Mouse (Mus musculus): ENCODE results near the gene Sec14l2. TPM values are rescaled to one million over a fixed set of nuclear protein-coding genes. Genes with fewer than 3 reads are reported as not detected.

The Sec14l2 gene
- polyA plus RNA-seq, 1 experiment from 2014 or later: 12.0 TPM

GRCm38 (mm10) chr11:4149886-4150285, 26.7 kb upstream of the Sec14l2 start:
- H3K4me2 ChIP-seq (ENCODE audit: low read depth, low read length): no peak overlapping the region
- 64% methylated on average over 6 of the region's 6 CpGs for WGBS (ENCODE audit: insufficient replicate concordance)

DNA sequence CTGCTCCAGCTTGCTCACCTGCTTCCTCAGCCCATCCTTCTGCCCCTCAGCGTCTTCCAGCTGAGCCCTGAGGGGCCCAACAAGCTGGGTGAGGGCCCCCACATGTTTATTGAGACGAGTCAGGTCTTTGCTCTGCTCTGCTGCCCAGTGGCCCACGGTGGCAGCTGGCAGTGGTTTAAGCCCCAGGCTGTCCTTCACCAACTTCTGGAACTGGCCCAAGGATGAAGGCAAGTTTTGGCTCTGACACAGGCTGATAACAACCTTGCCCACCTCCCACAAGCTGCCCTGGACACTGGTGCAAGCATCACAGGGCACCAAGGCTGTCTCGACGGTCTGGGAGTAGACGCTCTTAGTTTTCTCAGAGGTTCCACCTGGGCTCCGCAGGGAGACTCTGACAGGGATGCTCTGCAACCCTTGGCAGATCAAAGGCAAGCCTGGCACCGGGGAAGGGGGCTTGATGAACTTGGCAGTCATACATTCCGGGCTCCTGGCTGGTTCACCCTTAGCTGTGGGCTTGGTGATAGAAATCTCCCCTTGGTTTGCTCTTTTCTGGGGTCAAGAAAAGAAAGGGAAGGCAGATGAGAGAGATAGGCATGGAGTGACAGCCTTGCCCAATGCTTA, 25.4 kb upstream of the Sec14l2 start:
- Histone ChIP-seq H3K4me3 (ENCODE audit: low read depth, low read length) (no peak overlapping the region), H3K9me3 (replicated peaks; ENCODE audit: control insufficient read depth, low read length) (no peaks in the 10 kb centered on the region), H3K9ac (ENCODE audit: low read depth, low read length) (no peak overlapping the region), H3K4me1 (ENCODE audit: control insufficient read depth, low read depth, low read length) (no peaks in the 10 kb centered on the region), H3K27ac (ENCODE audit: low read length) (no peak overlapping the region), H3K36me3 (ENCODE audit: control insufficient read depth, insufficient read depth) (no peaks in the 10 kb centered on the region), H3K4me2 (ENCODE audit: low read depth, low read length) (no peak overlapping the region), H3K27me3 (ENCODE audit: control insufficient read depth, insufficient read depth, low read depth, low read length) (no peaks in the 10 kb centered on the region)
- WGBS (ENCODE audit: insufficient replicate concordance): 58% methylated on average over 9 of the region's 9 CpGs
- no peak for ATAC-seq (ENCODE audit: low read depth)

More at GRCm38 (mm10) chr11:4149886-4150285, 26.7 kb upstream of the Sec14l2 start:
- Histone ChIP-seq H3K36me3 (ENCODE audit: control insufficient read depth, insufficient read depth) (no peaks in the 10 kb centered on the region), H3K9ac (ENCODE audit: low read depth, low read length) (no peak overlapping the region), H3K27me3 (ENCODE audit: control insufficient read depth, insufficient read depth, low read depth, low read length) (no peaks in the 10 kb centered on the region), H3K4me1 (ENCODE audit: control insufficient read depth, low read depth, low read length) (no peaks in the 10 kb centered on the region), H3K4me3 (ENCODE audit: low read depth, low read length) (no peak overlapping the region), H3K27ac (ENCODE audit: low read length) (no peak overlapping the region), H3K9me3 (replicated peaks; ENCODE audit: control insufficient read depth, low read length) (no peaks in the 10 kb centered on the region)
- ATAC-seq (ENCODE audit: low read depth): no peak

DNA sequence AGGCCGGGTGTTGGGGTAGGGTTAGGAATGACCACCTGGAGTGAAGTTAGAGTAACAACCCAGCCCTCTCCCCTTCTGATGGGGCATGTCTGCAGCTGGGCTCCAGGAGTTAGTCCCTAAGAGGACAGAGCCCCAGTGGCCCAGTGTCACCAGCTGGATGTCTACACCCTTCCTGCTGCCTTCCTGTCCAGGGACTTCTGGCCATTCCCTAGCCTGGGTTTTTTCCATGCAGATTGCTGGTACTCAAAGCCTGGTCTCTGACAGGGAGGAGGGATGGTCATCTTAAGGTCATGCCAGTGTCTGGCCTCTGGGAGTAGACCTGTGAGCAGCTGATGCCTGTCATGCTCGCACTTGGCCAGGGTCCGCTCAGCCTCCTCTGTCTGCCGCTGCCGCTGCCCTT, 24.9 kb upstream of the Sec14l2 start:
- Histone ChIP-seq H3K4me2 (ENCODE audit: low read depth, low read length) (no peak overlapping the region), H3K4me3 (ENCODE audit: low read depth, low read length) (no peak overlapping the region), H3K9ac (ENCODE audit: low read depth, low read length) (no peak overlapping the region), H3K9me3 (replicated peaks; ENCODE audit: control insufficient read depth, low read length) (no peaks in the 10 kb centered on the region), H3K4me1 (ENCODE audit: control insufficient read depth, low read depth, low read length) (no peaks in the 10 kb centered on the region), H3K36me3 (ENCODE audit: control insufficient read depth, insufficient read depth) (no peaks in the 10 kb centered on the region), H3K27me3 (ENCODE audit: control insufficient read depth, insufficient read depth, low read depth, low read length) (no peaks in the 10 kb centered on the region), H3K27ac (ENCODE audit: low read length) (no peak overlapping the region)
- 81% methylated on average over 5 of the region's 5 CpGs for WGBS (ENCODE audit: insufficient replicate concordance)
- no peak for ATAC-seq (ENCODE audit: low read depth)

GRCm38 (mm10) chr11:4147098-4147497, 23.9 kb upstream of the Sec14l2 start:
- H3K9ac ChIP-seq (ENCODE audit: low read depth, low read length): no peak overlapping the region
- no peaks in the 10 kb centered on the region for H3K36me3 ChIP-seq (ENCODE audit: control insufficient read depth, insufficient read depth)
- H3K4me2 ChIP-seq (ENCODE audit: low read depth, low read length): no peak overlapping the region
- no peaks in the 10 kb centered on the region for H3K9me3 ChIP-seq (replicated peaks; ENCODE audit: control insufficient read depth, low read length)
- ATAC-seq (ENCODE audit: low read depth): no peak
- H3K27ac ChIP-seq (ENCODE audit: low read length): no peak overlapping the region
- 71% methylated on average over 10 of the region's 10 CpGs for WGBS (ENCODE audit: insufficient replicate concordance)
- no peaks in the 10 kb centered on the region for H3K27me3 ChIP-seq (ENCODE audit: control insufficient read depth, insufficient read depth, low read depth, low read length)
- H3K4me1 ChIP-seq (ENCODE audit: control insufficient read depth, low read depth, low read length): no peaks in the 10 kb centered on the region
- H3K4me3 ChIP-seq (ENCODE audit: low read depth, low read length): no peak overlapping the region

GRCm38 (mm10) chr11:4146381-4146780, 23.2 kb upstream of the Sec14l2 start:
- no peak for ATAC-seq (ENCODE audit: low read depth)
- WGBS (ENCODE audit: insufficient replicate concordance): 65% methylated on average over 6 of the region's 6 CpGs
- H3K4me1 ChIP-seq (ENCODE audit: control insufficient read depth, low read depth, low read length): no peaks in the 10 kb centered on the region
- no peak overlapping the region for H3K27ac ChIP-seq (ENCODE audit: low read length)
- H3K9me3 ChIP-seq (replicated peaks; ENCODE audit: control insufficient read depth, low read length): no peaks in the 10 kb centered on the region
- no peaks in the 10 kb centered on the region for H3K36me3 ChIP-seq (ENCODE audit: control insufficient read depth, insufficient read depth)
- H3K27me3 ChIP-seq (ENCODE audit: control insufficient read depth, insufficient read depth, low read depth, low read length): no peaks in the 10 kb centered on the region
- H3K9ac ChIP-seq (ENCODE audit: low read depth, low read length): no peak overlapping the region
- no peak overlapping the region for H3K4me2 ChIP-seq (ENCODE audit: low read depth, low read length)
- no peak overlapping the region for H3K4me3 ChIP-seq (ENCODE audit: low read depth, low read length)

DNA sequence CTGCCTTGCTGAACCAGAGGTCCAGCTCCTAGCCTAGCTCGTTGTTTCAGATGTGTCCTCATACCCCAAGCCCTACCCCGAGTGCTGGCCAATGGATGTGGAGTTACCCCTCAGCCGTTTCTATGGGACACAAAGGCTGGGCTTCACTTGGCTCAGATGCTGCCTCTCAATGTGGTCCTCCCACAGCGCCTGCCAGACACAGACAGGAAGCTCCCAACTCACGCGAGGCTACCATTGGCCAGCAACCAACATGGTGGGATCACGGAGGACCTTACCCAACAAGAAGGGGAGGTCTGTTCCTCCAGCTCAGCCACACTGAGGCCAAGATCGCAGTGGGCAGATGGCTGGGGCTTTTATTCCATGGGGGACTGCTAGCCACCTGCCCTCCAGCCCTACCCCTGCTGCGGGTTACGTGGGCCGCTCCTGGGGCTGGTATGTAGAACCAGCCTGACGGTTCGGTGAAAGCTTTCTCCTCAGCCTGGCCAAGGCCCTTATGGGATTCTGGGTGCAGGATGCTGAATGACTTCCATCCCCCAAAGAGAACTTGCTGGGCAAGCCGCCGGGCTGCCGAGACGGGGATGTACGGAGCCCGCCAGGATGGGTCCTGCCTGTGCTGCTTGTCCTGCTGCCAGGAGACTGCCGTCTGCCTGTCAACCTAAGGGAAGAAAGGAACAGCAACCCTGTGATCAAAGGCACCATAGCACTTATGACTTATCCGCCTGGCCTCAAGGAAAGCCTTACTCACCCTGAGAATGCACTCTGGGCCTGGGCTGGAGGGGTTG, 20.3 kb upstream of the Sec14l2 start:
- ATAC-seq (ENCODE audit: low read depth): no peak
- H3K36me3 ChIP-seq (ENCODE audit: control insufficient read depth, insufficient read depth): 0 out of 2 replicates have a peak, but pooled peaks cover 2% of the 10 kb centered on the region
- H3K9ac ChIP-seq (ENCODE audit: low read depth, low read length): no peak overlapping the region
- H3K27me3 ChIP-seq (ENCODE audit: control insufficient read depth, insufficient read depth, low read depth, low read length): no peaks in the 10 kb centered on the region
- no peak overlapping the region for H3K27ac ChIP-seq (ENCODE audit: low read length)
- H3K4me2 ChIP-seq (ENCODE audit: low read depth, low read length): no peak overlapping the region
- H3K4me1 ChIP-seq (ENCODE audit: control insufficient read depth, low read depth, low read length): no peaks in the 10 kb centered on the region
- H3K4me3 ChIP-seq (ENCODE audit: low read depth, low read length): no peak overlapping the region
- no peaks in the 10 kb centered on the region for H3K9me3 ChIP-seq (replicated peaks; ENCODE audit: control insufficient read depth, low read length)
- WGBS (ENCODE audit: insufficient replicate concordance): 80% methylated on average over 21 of the region's 21 CpGs

GRCm38 (mm10) chr11:4142352-4142751, 19.1 kb upstream of the Sec14l2 start:
- 0 out of 2 replicates have a peak, but pooled peaks cover 2% of the 10 kb centered on the region for H3K36me3 ChIP-seq (ENCODE audit: control insufficient read depth, insufficient read depth)
- no peak for ATAC-seq (ENCODE audit: low read depth)
- no peak overlapping the region for H3K4me2 ChIP-seq (ENCODE audit: low read depth, low read length)
- H3K9me3 ChIP-seq (replicated peaks; ENCODE audit: control insufficient read depth, low read length): no peaks in the 10 kb centered on the region
- H3K4me3 ChIP-seq (ENCODE audit: low read depth, low read length): no peak overlapping the region
- H3K4me1 ChIP-seq (ENCODE audit: control insufficient read depth, low read depth, low read length): no peaks in the 10 kb centered on the region
- no peaks in the 10 kb centered on the region for H3K27me3 ChIP-seq (ENCODE audit: control insufficient read depth, insufficient read depth, low read depth, low read length)
- H3K9ac ChIP-seq (ENCODE audit: low read depth, low read length): no peak overlapping the region
- no peak overlapping the region for H3K27ac ChIP-seq (ENCODE audit: low read length)
- 69% methylated on average over 4 of the region's 4 CpGs for WGBS (ENCODE audit: insufficient replicate concordance)

- Histone ChIP-seq H3K9ac (ENCODE audit: low read depth, low read length) (no peak overlapping the region), H3K4me1 (ENCODE audit: control insufficient read depth, low read depth, low read length) (no peaks in the 10 kb centered on the region), H3K4me2 (ENCODE audit: low read depth, low read length) (no peak overlapping the region), H3K27ac (ENCODE audit: low read length) (no peak overlapping the region), H3K9me3 (replicated peaks; ENCODE audit: control insufficient read depth, low read length) (no peaks in the 10 kb centered on the region), H3K27me3 (ENCODE audit: control insufficient read depth, insufficient read depth, low read depth, low read length) (no peaks in the 10 kb centered on the region), H3K4me3 (ENCODE audit: low read depth, low read length) (no peak overlapping the region), H3K36me3 (ENCODE audit: control insufficient read depth, insufficient read depth) (0 out of 2 replicates have a peak, but pooled peaks cover 2% of the 10 kb centered on the region)
- ATAC-seq (ENCODE audit: low read depth): no peak
These were observed 18.3 kb upstream of the Sec14l2 start for GRCm38 (mm10) chr11:4141505-4141904.

GRCm38 (mm10) chr11:4138964-4139363, 15.7 kb upstream of the Sec14l2 start:
- no peak overlapping the region for H3K27ac ChIP-seq (ENCODE audit: low read length)
- H3K27me3 ChIP-seq (ENCODE audit: control insufficient read depth, insufficient read depth, low read depth, low read length): no peaks in the 10 kb centered on the region
- H3K4me1 ChIP-seq (ENCODE audit: control insufficient read depth, low read depth, low read length): peaks cover 11% of the 10 kb centered on the region
- no peak overlapping the region for H3K9ac ChIP-seq (ENCODE audit: low read depth, low read length)
- no peaks in the 10 kb centered on the region for H3K9me3 ChIP-seq (replicated peaks; ENCODE audit: control insufficient read depth, low read length)
- ATAC-seq (ENCODE audit: low read depth): no peak
- 67% methylated on average over 2 of the region's 2 CpGs for WGBS (ENCODE audit: insufficient replicate concordance)
- no peak overlapping the region for H3K4me3 ChIP-seq (ENCODE audit: low read depth, low read length)
- H3K4me2 ChIP-seq (ENCODE audit: low read depth, low read length): no peak overlapping the region
- H3K36me3 ChIP-seq (ENCODE audit: control insufficient read depth, insufficient read depth): 0 out of 2 replicates have a peak, but pooled peaks cover 2% of the 10 kb centered on the region

Measured in liver, embryonic 16.5 days (tissue).